Mouse (Mus musculus) E14TG2a.4 (cell line): ENCODE results near the gene Capn1.
"Not testable (repeated sequence)": the region's sequence is repeated elsewhere in the genome, so short reads cannot be mapped to it uniquely, and the experiment has no call there.

Experiments
- H3K27me3 ChIP-seq: 2 replicates; pipeline ENCODE4 v1.6.1; 2014; ENCODE audit warnings: low read length, control low read depth; ENCODE audit not compliant: insufficient read depth
- H3K36me3 ChIP-seq: 2 replicates; pipeline ENCODE4 v1.6.1; 2014; ENCODE audit warnings: low read length, control low read depth; ENCODE audit not compliant: insufficient read depth
- H3K4me1 ChIP-seq: replicated peaks from 2 replicates; pipeline ENCODE4 v1.6.1; 2014; ENCODE audit warnings: low read depth, low read length, control low read depth
- H3K4me3 ChIP-seq: replicated peaks from 2 replicates; pipeline ENCODE4 v1.5.1; 2014; ENCODE audit warnings: mild to moderate bottlenecking, low read length
- H3K9me3 ChIP-seq: 2 replicates; pipeline ENCODE4 v1.6.1; 2014; ENCODE audit warnings: low read length, control low read depth
- CTCF ChIP-seq: conservative IDR thresholded peaks from 2 replicates; pipeline ENCODE4 v1.5.1; 2014; ENCODE audit warnings: low read length
- NANOG ChIP-seq: IDR thresholded peaks from 2 replicates; pipeline ENCODE4 v1.6.1; 2014; ENCODE audit warnings: borderline replicate concordance, low read length, mixed read lengths
- POU5F1 ChIP-seq: IDR thresholded peaks from 2 replicates; pipeline ENCODE4 v1.6.1; 2014; ENCODE audit warnings: low read length, borderline replicate concordance

Capn1 gene

DNA sequence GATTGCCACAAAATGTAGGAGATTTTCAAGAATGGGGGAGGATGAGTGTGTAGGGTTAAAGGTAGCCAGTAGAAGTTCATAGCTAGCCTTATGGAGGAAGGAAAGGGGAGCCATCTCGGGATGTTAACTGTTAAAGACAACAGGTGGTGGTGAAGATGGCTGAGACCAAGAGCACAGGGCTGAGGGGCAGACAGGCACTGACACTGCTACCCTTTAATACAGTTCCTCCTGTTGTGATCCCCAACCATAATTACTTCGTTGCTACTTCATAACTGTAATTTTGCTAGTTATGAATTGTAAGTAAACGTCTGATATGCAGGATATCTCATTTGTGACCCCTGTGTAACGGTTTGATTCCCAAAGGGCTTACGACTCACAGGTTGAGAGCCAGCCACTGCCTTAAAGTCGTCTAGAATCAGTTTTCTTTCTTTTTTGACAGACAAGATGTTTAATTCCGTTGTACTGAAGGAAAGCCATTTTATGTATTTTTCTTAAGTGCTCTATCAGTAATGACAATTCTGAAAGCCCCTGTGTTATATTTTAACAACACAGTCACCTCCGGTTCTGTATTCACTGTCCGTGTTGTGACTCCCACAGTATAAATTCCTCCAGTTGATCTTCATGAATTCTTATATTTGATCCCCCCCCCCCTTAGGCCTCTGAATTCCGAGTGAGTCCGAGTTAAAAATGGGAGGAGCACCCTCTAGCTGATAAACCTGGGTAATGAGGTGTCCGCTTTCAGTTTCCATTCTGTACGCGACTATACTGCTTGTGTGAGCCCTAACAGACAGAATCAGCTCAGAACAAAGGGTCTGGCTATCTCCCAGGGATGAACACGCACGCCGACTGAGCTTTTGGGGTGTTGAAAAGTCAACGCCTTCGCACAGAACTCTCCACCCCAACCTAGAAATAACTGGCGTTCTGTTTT lies 29.9 kb upstream of the Capn1 start:
- TF ChIP-seq POU5F1 = no peak
- H3K36me3 ChIP-seq = peaks cover 31% of the 10 kb centered on the region
- no peaks in the 10 kb centered on the region for H3K9me3 ChIP-seq
- peaks cover 50% of the 10 kb centered on the region for H3K4me1 ChIP-seq
- peak overlapping the region; percentile 96 for H3K4me3 ChIP-seq
- H3K27me3 ChIP-seq = no peaks in the 10 kb centered on the region

DNA sequence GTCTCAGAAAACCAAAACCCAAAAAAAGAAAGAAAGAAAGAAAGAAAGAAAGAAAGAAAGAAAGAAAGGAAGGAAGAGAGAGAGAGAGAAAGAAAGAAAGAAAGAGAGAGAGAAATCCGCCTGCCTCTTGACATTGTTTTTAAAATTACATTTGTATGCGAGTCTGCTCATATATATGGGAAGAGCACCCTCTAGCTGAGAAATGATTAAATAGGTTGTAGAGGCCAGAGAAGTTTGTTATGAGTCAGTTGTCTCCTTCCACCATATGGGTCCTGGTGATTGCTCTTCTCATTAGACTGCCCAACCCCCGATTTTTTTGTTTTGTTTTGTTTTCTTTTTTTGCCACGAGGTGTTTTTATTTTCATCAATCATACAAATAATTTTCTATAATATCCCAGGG lies 28.4 kb upstream of the Capn1 start:
- peaks cover 45% of the 10 kb centered on the region for H3K4me1 ChIP-seq
- peak; percentile 13; the same call in 1 of the 2 replicates for TF ChIP-seq CTCF
- not testable (repeated sequence) for H3K9me3 ChIP-seq, H3K4me3 ChIP-seq, H3K27me3 ChIP-seq
- peaks cover 16% of the 10 kb centered on the region for H3K36me3 ChIP-seq

DNA sequence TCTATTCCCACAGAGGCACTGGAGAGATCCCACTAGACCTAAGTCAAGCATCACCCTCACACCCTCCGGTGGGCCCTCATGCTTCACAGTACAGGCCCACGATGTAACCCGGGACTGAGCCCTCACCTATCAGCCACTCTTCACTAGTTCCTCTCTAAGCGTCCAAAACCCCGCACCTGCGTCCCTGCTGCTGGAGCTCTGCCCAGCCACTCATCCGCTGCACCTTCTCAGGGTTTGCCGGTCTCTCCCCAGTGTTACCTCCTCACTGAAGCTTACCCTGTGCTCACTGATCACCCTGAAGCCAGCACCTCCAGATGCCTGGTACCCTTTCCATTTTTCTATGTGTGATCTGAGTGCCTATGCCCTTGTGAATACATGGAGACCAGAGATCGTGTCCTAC lies 26.6 kb upstream of the Capn1 start:
- 0 out of 2 replicates have a peak overlapping the region, but pooled peaks have one; percentile 23 for H3K4me3 ChIP-seq
- no peaks in the 10 kb centered on the region; the same call in 1 of the 2 replicates for H3K27me3 ChIP-seq
- H3K36me3 ChIP-seq = no peaks in the 10 kb centered on the region
- TF ChIP-seq NANOG (no peak), POU5F1 (no peak), CTCF (no peak)
- no peaks in the 10 kb centered on the region for H3K9me3 ChIP-seq
- peaks cover 30% of the 10 kb centered on the region for H3K4me1 ChIP-seq

DNA sequence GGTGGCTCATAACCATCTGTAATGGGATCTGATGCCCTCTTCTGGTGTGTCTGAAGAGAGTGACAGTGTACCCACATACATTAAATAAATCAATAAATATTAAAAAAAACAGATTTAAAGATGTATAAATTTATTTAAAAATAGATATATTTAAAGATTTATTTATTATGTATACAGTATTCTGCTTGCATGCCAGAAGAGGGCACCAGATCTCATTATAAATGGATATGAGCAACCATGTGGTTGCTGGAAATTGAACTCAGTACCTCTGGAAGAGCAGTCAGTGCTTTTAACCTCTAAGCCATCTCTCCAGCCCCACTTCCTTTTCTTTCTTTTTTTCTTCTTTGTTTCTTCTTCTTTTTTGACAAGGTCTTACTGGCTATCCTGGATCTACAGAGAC lies 24.3 kb upstream of the Capn1 start:
- H3K4me3 ChIP-seq = no peak overlapping the region
- H3K9me3 ChIP-seq = no peaks in the 10 kb centered on the region
- TF ChIP-seq POU5F1 (no peak), CTCF (no peak), NANOG (no peak)
- no peaks in the 10 kb centered on the region; the same call in 1 of the 2 replicates for H3K27me3 ChIP-seq
- H3K36me3 ChIP-seq = no peaks in the 10 kb centered on the region
- peaks cover 19% of the 10 kb centered on the region for H3K4me1 ChIP-seq

DNA sequence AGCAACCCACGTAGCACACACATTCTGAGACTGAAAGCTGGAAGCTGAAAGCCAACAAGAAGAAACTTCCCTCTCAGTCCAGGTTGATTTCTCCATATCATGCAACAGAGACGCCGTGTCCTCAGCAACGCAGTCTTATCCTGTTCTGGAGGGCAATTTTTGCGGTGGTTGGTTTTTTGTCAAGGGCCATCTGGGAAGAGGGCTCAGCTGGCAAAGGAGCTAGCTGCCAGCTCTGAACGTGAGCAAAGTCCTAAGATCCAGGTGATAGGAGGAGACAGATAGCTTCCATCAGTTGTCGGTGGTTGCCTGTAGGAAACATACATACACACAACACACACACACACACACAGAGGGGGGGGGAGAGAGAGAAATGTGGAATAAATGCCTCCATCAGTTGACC lies 22.6 kb upstream of the Capn1 start:
- no peak for TF ChIP-seq NANOG
- no peak for TF ChIP-seq POU5F1
- no peak for TF ChIP-seq CTCF
- Histone ChIP-seq H3K4me3 (no peak overlapping the region), H3K27me3 (no peaks in the 10 kb centered on the region; the same call in 1 of the 2 replicates), H3K9me3 (no peaks in the 10 kb centered on the region), H3K36me3 (no peaks in the 10 kb centered on the region), H3K4me1 (peaks cover 17% of the 10 kb centered on the region)

DNA sequence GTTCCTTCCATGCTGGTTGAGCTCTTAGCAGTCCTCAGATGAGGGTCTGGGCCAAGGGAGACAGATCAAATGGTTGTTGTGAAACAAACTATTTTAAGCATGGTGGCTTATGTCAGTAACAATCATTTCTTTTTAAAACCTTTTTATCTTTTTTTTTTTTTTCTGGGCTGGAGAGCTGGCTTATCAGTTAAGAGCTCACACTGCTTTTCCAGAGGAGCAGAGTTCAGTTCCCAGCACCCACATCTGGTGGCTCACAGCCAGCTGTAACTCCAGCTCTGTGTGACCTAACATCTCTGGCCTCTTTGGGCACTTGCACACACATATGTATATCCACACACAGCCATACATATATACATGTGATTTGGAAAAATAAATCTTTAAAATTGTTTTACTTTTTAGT lies 22.0 kb upstream of the Capn1 start:
- Histone ChIP-seq H3K4me1 (peaks cover 16% of the 10 kb centered on the region), H3K27me3 (peaks cover 1% of the 10 kb centered on the region; the same call in 1 of the 2 replicates), H3K4me3 (no peak overlapping the region), H3K36me3 (no peaks in the 10 kb centered on the region), H3K9me3 (no peaks in the 10 kb centered on the region)
- no peak for TF ChIP-seq CTCF
- TF ChIP-seq POU5F1 = no peak

DNA sequence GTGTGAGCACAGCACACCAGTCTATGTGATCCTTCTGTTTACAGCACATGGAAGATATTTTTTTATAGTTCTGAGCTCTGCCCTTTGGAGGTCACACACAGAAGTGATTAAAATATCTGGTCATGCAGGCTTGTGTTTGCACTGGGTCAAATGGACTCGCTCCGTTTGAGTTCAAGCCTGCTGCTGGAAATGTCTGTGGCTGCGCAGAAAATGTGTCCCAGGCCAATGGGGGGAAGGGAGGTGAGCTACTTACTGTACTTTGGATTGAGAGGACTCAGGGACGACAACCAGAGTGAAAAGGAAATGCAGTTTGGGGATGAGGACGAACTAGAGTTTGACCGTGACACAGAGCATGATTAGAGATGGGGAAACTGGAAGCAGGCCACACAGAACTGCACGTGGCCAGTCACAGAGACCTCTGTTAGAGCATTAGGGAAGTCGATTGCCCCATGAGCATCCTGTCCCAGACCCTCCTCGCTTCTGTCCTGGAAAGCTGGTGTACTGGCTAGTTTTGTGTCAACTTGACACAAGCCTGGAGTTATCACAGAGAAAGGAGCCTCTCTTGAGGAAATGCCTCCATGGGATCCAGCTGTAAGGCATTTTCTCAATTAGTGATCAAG lies 20.4 kb upstream of the Capn1 start:
- peaks cover 3% of the 10 kb centered on the region; the same call in 1 of the 2 replicates for H3K27me3 ChIP-seq

DNA sequence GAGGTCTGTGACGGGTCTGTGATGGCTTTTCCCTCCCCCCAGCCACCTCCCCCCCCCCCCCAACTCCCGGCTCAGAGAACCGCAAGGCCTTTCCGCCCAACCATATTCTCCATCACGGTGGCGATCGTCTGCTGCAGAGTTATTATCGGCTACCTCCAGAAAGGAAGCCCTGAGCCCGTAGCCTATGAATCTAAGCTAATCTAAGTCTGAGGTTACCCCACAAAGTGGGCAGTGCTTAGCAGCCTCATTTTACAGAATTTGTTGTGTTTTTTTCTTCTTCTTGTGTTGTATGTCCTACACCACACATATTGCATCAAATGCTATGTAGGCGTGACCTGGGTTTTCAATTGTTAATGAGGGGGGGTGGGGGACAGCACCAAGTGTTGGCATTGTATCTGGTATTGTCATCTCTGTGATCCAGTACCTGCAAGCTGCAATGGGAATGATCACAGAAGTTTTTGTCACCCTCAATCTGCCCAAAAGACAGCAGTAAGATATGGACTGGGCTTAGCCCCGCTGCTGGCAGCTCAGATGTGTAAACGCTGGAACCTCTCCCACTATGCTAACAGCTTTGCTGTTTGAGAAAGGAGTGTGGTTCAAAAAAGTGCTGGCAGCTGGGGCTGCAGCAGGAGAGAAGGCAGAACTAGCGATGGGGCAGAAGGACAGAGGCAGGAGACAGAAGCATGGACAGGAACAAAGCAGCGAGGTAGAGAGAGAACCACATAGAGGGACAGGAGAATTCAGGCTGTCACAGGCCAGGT lies 15.0 kb upstream of the Capn1 start:
- Histone ChIP-seq H3K9me3 (no peaks in the 10 kb centered on the region), H3K27me3 (peaks cover 3% of the 10 kb centered on the region; the same call in 1 of the 2 replicates), H3K4me1 (peaks cover 40% of the 10 kb centered on the region), H3K36me3 (no peaks in the 10 kb centered on the region), H3K4me3 (peak overlapping the region; percentile 10; the same call in 1 of the 2 replicates)
- TF ChIP-seq POU5F1 = no peak
- no peak for TF ChIP-seq CTCF
- TF ChIP-seq NANOG = no peak

More for the DNA sequence above, 20.4 kb upstream of the Capn1 start:
- no peaks in the 10 kb centered on the region for H3K36me3 ChIP-seq
- TF ChIP-seq POU5F1 (no peak), NANOG (no peak), CTCF (no peak)
- H3K4me1 ChIP-seq = peaks cover 8% of the 10 kb centered on the region
- no peaks in the 10 kb centered on the region for H3K9me3 ChIP-seq
- no peak overlapping the region for H3K4me3 ChIP-seq
